Mouse (Mus musculus) cerebellum, adult 9-11 months (tissue): ENCODE data around the gene Nipa1.
"Not testable (repeated sequence)": the region's sequence is repeated elsewhere in the genome, so short reads cannot be mapped to it uniquely, and the experiment has no call there.

Source experiments
- DNase-seq: peaks from one replicate; pipeline ENCODE4 v3.0.0; 2022

Gene Nipa1

DNA sequence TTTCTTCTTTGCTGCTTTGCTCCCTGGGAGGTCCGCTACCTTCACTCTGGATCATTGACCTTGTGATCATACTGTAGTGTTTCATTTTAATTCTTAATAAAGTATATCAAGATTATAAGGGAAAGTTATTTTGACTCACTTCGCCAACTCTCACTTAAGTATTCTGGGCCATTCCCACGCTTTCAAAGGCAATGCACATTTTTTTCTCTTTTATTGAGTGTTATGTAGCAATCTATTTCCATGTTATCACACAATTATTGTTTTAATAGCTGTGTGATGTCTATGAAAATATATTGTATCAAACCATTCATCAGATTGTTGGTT is at the start of gene Nipa1:
Gene Nipa1 (minus strand): TSS at position 25 of the 324 bp plus-strand sequence.
- no peak for DNase-seq

DNA sequence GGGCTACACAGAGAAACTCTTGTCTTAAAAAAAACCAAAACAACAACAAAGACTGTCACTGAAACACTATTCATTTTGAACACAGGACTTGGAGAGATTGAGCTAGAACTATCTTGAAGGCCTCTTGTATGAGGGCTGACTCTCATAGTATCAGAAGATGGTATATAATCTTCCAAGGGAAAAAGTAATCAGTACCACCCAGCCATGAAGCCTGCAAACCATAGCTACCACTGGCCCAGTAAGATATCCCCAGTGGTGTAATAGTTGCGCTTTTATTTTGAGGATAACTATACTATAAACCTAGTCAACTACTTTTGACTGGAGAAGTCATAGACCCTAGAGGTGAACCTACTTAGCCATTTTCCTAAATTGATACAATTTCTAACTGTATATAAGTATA is 46.9 kb upstream of the Nipa1 start:
- DNase-seq, result no peak

DNA sequence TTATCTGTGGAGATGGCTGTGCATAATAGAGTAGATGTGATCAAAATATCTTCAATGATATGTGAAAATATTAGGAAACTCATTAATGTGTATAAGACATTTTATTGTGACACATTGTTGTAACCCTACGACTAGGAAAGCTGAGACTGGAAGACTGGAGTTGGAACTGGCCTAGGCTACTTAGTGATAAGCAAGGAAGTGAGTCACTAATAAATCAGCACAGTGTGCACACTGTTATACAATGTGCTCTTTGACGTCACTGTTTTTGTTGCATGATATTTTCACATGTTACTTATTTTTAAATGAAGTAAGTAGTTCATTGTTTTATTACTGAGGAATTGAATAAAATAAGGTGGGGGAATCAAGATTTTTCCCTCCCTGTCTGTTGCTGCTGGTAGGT is 46.4 kb upstream of the Nipa1 start:
- DNase-seq, result no peak

DNA sequence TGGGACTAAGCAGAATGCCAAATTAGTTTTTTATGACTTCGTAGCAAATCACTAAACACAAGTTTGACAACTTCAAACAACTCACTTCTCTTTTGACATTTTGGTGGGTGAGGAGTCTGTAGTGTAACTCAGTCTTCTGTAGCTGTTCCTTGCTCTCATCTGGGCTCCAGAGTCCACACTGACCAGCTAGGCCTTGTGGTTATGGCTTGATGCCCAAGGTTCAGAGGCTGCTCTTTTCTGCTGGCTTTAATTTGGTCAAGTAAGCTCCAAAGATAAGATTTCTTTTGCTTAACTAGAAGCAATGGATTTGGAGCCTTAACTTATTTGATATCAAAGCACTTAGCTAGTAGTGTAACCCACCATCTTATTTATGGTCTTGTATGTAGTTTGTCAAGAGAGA is 45.1 kb upstream of the Nipa1 start:
- DNase-seq, result no peak

DNA sequence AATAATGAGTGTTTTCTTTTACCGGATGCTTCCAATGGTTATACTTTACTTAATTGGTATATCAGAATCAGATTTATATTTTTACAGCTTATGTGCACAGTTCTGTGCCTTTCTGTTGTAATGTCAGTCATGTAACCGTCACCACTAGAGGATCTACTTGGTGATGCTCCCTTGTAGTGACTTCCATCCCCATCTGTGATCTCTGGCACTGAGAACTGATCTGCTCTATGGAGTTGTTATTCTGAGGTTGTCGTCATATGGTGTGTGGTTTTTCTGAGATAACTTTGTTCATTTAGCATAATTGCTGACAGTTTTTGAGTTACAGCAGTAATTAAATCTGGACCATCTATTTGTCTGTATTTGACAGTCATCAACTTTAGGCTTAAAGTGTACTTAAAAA is 35.6 kb upstream of the Nipa1 start:
- DNase-seq, result no peak

DNA sequence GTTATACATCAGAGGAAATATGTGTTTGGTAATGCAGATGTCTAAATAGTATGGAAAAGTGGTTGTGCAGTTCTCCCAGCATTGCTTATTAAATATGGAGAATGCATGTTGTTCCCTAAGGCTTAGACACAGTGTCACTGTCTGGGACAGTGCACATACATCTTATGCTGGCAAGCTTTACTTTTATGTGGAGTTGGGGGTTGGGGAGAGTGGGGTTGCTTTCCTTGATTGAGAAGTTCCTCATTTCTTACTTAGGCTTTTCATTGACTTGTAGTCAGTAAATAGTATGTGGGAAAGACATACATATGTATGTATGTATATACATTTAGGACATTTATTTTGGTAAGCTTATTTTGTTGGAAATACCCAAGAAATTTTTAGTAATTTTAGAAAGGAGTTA is 33.2 kb upstream of the Nipa1 start:
- no peak for DNase-seq

GRCm38 (mm10) chr7:56050487-56050911 is 30.7 kb upstream of the Nipa1 start:
- peak; percentile 61 for DNase-seq

- peak; percentile 100 for DNase-seq
Measured at GRCm38 (mm10) chr7:56049831-56050321, 30.1 kb upstream of the Nipa1 start, which contains the start of gene Herc2. Herc2 (plus strand) TSS chr7:56050196.

DNA sequence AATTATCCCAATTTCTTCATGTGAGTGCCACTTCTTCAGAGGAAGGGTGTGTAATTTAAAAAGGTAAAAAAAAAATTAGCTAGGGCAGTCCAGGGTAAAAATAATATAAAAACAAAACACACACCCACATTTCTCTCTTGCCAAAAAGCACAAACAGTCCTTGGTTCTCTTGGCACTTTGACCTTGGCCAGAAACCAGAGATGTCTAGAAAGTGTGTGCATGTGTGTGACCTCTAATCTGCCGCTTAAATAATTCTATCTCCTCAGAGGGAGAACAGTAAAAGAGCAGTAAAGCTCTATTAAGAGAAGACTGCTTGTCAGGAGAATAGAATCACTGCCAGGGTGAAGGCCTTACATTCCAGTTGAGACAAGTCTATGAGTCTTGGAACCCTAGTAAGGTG is 27.4 kb upstream of the Nipa1 start:
- DNase-seq, result no peak

DNA sequence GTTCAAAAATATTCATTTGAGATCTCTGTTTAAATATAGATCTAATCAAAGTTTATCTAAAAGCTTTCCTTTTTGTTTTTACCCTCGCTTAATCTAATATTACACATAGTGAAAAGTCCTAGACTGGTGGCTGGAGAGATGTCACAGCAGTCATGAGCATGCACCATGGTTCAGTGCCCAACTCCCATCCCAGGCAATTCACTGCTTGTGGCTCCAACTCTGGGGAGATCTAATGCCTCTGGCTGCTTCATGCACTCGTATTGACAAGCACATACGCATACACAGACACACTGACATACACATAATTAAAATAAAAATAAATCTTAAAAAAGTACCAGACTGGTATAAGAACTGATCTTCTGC is 24.5 kb upstream of the Nipa1 start:
- no peak for DNase-seq

DNA sequence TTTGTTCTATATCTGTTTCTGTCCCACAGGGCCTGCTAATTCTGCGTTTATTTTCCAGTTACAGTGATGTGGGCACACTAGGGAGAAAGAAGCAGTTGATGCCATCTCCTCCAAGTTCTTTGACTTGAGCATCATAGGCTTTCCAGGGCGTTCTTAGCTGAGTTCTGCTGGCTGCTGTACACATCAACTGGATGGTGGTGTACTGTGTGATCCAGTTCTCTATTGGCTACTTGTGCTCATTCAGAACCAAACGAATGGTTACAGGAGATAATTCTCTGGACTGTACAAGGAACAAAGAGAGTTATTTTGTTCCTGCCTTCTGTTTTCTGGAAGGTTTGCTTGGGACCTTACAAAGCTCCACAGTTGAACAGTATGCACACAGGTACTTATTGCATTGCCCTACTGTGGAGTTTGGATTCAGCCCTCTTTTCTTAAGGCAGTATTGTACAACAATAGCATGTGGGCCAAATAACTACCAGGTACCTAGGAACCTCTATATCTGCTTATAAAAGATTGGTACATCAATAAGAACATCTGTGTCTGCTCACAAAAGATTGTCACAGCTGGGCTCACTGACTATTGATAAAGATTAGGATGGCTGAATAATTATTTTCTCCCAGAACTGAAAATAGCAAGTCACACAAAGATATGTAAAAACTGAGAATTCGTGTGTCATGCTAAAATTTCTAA is 24.0 kb upstream of the Nipa1 start:
- no peak for DNase-seq

DNA sequence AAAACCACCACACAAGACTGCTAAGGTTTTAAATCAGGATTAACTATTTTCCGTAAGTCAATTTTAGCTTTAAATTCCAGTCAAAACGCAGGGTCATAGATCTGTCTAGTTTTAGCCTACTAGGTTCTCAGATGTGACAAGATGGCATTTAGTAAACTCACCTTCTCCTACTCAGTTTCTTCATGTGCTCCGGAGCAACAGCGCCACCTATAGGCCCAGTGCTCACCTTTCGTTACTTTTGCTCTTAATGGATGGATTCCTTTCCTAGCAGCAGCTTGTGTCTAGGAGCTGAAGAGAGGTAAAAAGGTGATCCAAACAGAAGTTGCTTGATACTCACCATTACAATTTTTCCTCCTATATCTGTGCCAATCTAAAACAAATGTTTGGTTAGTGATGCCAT is 22.6 kb upstream of the Nipa1 start:
- peak; percentile 63 for DNase-seq

DNA sequence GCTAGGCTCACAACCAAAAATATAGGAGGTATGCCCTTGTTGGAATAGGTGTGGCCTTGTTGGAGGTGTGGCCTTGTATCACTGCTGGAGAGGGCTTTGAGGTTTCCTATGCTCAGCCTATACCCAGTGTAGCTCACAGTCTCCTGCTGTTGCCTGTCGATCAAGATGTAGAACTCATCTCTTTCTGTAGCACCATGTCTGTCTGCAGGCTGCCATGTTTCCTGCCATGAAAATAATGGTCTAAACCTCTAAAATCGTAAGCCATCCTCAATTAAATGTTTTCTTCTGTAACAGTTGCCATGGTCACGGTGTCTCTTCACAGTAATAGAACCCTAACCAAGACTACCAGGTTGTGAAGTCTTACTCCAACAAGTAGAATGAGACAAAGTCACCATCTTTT is 3.8 kb upstream of the Nipa1 start:
- no peak for DNase-seq

GRCm38 (mm10) chr7:56018972-56019929 is 503 bp downstream of the Nipa1 start:
- peak; percentile 73 for DNase-seq

- DNase-seq, result no peak
Measured at GRCm38 (mm10) chr7:56018446-56018971, 1.2 kb downstream of the Nipa1 start.

- no peak for DNase-seq
Measured at GRCm38 (mm10) chr7:56017761-56018160, 2.0 kb downstream of the Nipa1 start.

GRCm38 (mm10) chr7:56015837-56016236 is 3.9 kb downstream of the Nipa1 start:
- no peak for DNase-seq

GRCm38 (mm10) chr7:56015172-56015571 is 4.6 kb downstream of the Nipa1 start:
- DNase-seq, result no peak

DNA sequence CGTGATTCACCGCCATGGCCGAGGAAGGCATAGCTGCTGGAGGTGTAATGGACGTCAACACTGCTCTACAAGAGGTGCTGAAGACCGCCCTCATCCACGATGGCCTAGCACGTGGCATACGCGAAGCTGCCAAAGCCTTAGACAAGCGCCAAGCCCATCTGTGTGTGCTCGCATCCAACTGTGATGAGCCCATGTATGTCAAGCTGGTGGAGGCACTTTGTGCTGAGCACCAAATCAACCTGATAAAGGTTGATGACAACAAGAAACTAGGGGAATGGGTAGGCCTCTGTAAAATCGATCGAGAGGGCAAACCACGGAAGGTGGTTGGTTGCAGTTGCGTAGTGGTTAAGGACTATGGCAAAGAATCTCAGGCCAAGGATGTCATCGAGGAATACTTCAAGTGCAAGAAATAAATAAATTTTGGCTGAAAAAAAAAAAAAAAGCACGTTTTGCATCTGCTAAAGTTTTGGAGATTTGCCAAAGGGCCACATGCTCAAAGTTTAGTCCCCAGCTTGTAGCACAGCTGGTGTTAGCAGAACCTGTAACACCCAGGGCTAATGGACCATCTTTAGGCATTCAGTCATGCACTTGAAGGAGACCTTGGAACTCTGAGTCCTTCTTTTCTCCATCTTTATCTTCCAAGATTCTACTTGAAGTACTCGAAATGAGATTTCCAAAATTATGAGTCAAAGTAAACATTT is 5.6 kb downstream of the Nipa1 start:
- DNase-seq, result not testable (repeated sequence)

DNA sequence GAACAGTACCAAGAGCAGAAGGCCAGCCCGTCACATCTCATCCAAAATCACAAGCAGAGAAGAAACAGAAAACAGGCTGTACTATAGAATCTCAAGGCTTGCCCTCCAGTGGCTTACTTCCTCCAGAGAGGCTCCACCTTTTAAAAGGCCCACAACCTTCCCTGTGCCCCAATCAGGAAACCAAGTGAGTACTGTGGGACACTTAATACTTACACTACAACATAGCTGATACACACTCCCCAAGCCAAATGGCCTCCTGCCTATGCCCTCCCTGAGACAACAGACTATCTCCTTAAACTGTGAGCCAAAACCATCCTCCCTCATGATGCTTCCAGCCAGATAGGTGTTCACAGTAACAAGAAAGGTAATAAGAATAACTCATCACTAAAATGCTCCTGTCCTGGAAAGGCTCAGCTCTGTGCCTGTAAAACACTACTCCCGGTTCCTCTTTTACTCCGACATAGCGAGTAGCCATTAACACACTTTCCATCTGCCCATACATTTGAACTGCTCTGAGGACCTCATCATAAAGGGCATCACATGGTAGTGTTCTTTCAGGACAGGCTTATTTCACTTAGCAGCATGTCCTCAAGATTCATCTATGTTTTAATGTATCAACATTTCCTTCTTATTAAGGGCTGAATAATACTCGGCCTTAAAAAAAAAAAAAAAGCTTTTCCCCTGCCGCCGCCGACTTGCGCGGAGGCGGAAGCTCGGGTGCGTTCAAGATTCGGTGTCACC is 6.3 kb downstream of the Nipa1 start:
- DNase-seq, result no peak

GRCm38 (mm10) chr7:56011018-56011333 is 8.8 kb downstream of the Nipa1 start:
- no peak for DNase-seq

DNA sequence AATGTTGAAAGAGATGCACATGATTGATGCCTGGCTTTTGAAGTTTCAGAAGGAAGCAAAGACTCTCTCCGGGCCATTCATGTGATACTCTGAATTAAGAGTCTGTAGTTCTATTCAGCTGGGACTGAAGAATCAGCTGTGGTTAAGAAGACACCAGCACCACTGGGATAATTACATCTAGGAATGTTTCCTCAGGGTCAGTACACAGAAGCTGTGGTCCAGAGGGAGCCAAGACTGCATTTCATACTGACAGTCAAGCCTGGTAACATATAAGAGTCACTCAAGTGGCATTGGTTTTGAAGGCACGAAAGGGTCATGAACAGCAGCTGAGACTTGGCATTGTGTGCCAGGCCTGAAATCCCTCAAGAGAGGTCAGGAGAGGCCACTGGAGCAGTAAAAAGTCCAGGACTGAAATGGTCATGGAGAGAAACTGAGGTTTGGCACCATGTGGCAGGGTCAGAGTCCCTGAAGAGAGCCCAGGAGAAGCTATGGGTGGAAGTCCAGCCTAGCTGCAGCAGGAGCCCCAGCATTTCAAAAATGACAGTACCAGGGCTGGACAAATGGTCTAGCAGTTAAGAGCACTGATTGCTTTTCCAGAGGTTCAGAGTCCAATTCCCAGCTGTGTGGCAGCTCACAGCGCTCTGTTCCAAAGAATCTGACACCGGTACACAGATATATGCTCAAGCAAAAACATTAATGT is 9.3 kb downstream of the Nipa1 start:
- no peak for DNase-seq
